Mouse (Mus musculus) limb, embryonic 11.5 days (tissue): Measurements from ENCODE around the gene Shtn1. TPM values are rescaled to one million over a fixed set of nuclear protein-coding genes. Genes with fewer than 3 reads are reported as not detected.

Experiments used
- ATAC-seq: fragments of 200-750 bp; cut with Nextera tagmentation; 2 replicates; pipeline ENCODE4 v1.8.0; 2017; ENCODE audit warnings: low read depth; ENCODE audit not compliant: insufficient number of reproducible peaks, low FRiP score, low TSS enrichment
- DNase-seq: peaks from one replicate; pipeline ENCODE4 v3.0.0-alpha.2; 2015; ENCODE audit warnings: low spot score
- H3K27ac ChIP-seq: fragments of 300-500 bp; sonication (generic); replicated peaks from 2 replicates; pipeline ENCODE4 v1.5.1; 2014; ENCODE audit warnings: low read depth, mild to moderate bottlenecking, low read length
- H3K27me3 ChIP-seq: fragments of 300-500 bp; sonication (generic); 2 replicates; pipeline ENCODE4 v1.6.1; 2014; ENCODE audit warnings: mild to moderate bottlenecking, low read length, mixed read lengths; ENCODE audit not compliant: control insufficient read depth, insufficient read depth
- H3K36me3 ChIP-seq: fragments of 300-500 bp; sonication (generic); 2 replicates; pipeline ENCODE4 v1.6.1; 2014; ENCODE audit warnings: mild to moderate bottlenecking, low read length, moderate library complexity, mixed read lengths; ENCODE audit not compliant: control insufficient read depth, insufficient read depth
- H3K4me1 ChIP-seq: fragments of 300-500 bp; sonication (generic); 2 replicates; pipeline ENCODE4 v1.6.1; 2014; ENCODE audit warnings: low read length, mixed read lengths; ENCODE audit not compliant: control insufficient read depth, insufficient read depth
- H3K4me2 ChIP-seq: fragments of 300-500 bp; sonication (generic); 2 replicates; pipeline ENCODE4 v1.6.1; 2014; ENCODE audit warnings: low read depth, mild to moderate bottlenecking, moderate library complexity; ENCODE audit not compliant: severe bottlenecking
- H3K4me3 ChIP-seq: fragments of 300-500 bp; sonication (generic); 2 replicates; pipeline ENCODE4 v1.5.1; 2014; ENCODE audit warnings: low read depth, low read length
- H3K9ac ChIP-seq: fragments of 300-500 bp; sonication (generic); 2 replicates; pipeline ENCODE4 v1.6.1; 2014; ENCODE audit warnings: mild to moderate bottlenecking, low read length
- H3K9me3 ChIP-seq: fragments of 300-500 bp; sonication (generic); 2 replicates; pipeline ENCODE4 v1.6.1; 2016; ENCODE audit warnings: low read length; ENCODE audit not compliant: control insufficient read depth
- WGBS: fragments of 180-500 bp; shearing (Covaris S2); extraction: QIAGEN DNeasy Blood & Tissue Kit; methylation state at CpG from one replicate; pipeline ENCODE4 v1.1.7; 2014; 5-methylcytosine and 5-hydroxymethylcytosine counted together
- polyA plus RNA-seq: library from polyadenylated mRNA; unstranded; fragments of >200 nt; fragmentation: Nextera tagmentation; extraction: Ambion mirVana; gene quantifications from 2 replicates; pipeline ENCODE4 v1.2.1, GENCODE M21; 2014

The Shtn1 gene
- polyA plus RNA-seq, 1 experiment from 2014 or later, result 0.71 TPM

- no peak overlapping the region for H3K9ac ChIP-seq
- H3K27me3 ChIP-seq, result no peaks in the 10 kb centered on the region
- no peaks in the 10 kb centered on the region for H3K9me3 ChIP-seq
- H3K36me3 ChIP-seq, result no peaks in the 10 kb centered on the region
- 78% methylated on average over 6 of the region's 6 CpGs for WGBS
- H3K4me3 ChIP-seq, result no peak overlapping the region
- DNase-seq (no peak), ATAC-seq (no peak)
- H3K27ac ChIP-seq, result no peak overlapping the region
- peaks cover 2% of the 10 kb centered on the region for H3K4me1 ChIP-seq
- H3K4me2 ChIP-seq, result no peak overlapping the region
Measured at GRCm38 (mm10) chr19:59048852-59049251, 27.0 kb downstream of the Shtn1 start.

DNA sequence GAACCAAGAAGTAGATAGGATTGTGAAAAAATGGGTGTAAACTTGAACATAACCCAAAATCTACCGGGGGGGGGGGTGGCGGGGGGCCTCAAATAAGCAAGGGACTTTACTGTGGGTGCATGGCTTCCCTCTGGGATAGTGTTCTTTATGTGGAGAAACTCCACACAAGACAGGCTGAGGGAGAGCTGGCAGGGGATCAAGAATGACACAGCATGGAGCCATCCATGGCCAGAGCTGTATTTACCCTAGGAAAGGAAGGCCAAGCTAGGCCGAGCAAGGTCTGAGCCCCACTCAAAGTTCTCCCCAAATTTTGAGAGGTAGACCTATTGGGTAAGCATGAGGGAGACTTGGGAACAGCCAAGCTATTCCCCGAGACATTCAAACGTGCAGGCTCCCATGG, 28.4 kb downstream of the Shtn1 start:
- Histone ChIP-seq H3K9me3 (no peaks in the 10 kb centered on the region), H3K27ac (no peak overlapping the region), H3K36me3 (no peaks in the 10 kb centered on the region), H3K9ac (no peak overlapping the region), H3K4me2 (no peak overlapping the region), H3K4me1 (peaks cover 1% of the 10 kb centered on the region), H3K27me3 (no peaks in the 10 kb centered on the region), H3K4me3 (no peak overlapping the region)
- WGBS, result 89% methylated on average over 5 of the region's 5 CpGs
- no peak for DNase-seq
- no peak for ATAC-seq

GRCm38 (mm10) chr19:59041086-59041485, 34.8 kb downstream of the Shtn1 start:
- no peak overlapping the region for H3K27ac ChIP-seq
- no peaks in the 10 kb centered on the region for H3K4me1 ChIP-seq
- WGBS, result 80% methylated on average over 3 of the region's 3 CpGs
- ATAC-seq, result no peak
- no peaks in the 10 kb centered on the region for H3K36me3 ChIP-seq
- no peaks in the 10 kb centered on the region for H3K9me3 ChIP-seq
- H3K4me3 ChIP-seq, result no peak overlapping the region
- H3K27me3 ChIP-seq, result no peaks in the 10 kb centered on the region
- no peak for DNase-seq
- H3K4me2 ChIP-seq, result no peak overlapping the region
- H3K9ac ChIP-seq, result no peak overlapping the region

DNA sequence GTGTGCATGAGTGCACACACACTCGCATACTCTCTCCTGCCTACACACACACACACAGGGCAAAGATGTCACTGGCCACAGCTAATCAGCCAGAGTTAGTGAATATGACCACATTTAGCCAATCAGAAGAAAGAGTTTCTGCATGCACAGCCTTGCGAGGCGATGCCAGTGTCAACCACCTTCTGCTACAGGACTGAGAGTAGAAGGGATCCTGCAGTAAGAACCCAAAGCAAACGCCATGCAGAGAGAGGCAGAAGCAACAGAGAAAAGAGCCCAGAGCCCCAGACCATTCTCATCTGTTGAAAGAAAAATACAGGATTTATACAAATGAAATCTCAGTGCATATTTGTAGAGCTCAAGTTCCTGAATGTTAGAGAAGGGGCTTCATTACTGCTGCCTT, 37.1 kb downstream of the Shtn1 start:
- Histone ChIP-seq H3K4me3 (no peak overlapping the region), H3K4me1 (no peaks in the 10 kb centered on the region), H3K27me3 (no peaks in the 10 kb centered on the region), H3K4me2 (no peak overlapping the region), H3K27ac (no peak overlapping the region), H3K9me3 (0 out of 2 replicates have a peak, but pooled peaks cover 3% of the 10 kb centered on the region), H3K9ac (no peak overlapping the region), H3K36me3 (no peaks in the 10 kb centered on the region)
- DNase-seq (no peak), ATAC-seq (no peak)
- 84% methylated on average over 4 of the region's 4 CpGs for WGBS

- ATAC-seq, result no peak
- Histone ChIP-seq H3K9me3 (0 out of 2 replicates have a peak, but pooled peaks cover 3% of the 10 kb centered on the region), H3K4me2 (no peak overlapping the region), H3K4me1 (no peaks in the 10 kb centered on the region), H3K4me3 (no peak overlapping the region), H3K9ac (no peak overlapping the region), H3K27me3 (no peaks in the 10 kb centered on the region), H3K36me3 (no peaks in the 10 kb centered on the region), H3K27ac (no peak overlapping the region)
- no peak for DNase-seq
- WGBS, result 81% methylated on average over 3 of the region's 3 CpGs
Measured at GRCm38 (mm10) chr19:59036811-59037210, 39.1 kb downstream of the Shtn1 start.

GRCm38 (mm10) chr19:59033241-59033640, 42.7 kb downstream of the Shtn1 start:
- no peak overlapping the region for H3K4me3 ChIP-seq
- 0 out of 2 replicates have a peak, but pooled peaks cover 3% of the 10 kb centered on the region for H3K9me3 ChIP-seq
- no peak for DNase-seq
- ATAC-seq, result no peak
- no peak overlapping the region for H3K4me2 ChIP-seq
- WGBS, result 68% methylated on average over 4 of the region's 4 CpGs
- H3K4me1 ChIP-seq, result no peaks in the 10 kb centered on the region
- no peaks in the 10 kb centered on the region for H3K36me3 ChIP-seq
- H3K27me3 ChIP-seq, result no peaks in the 10 kb centered on the region
- H3K27ac ChIP-seq, result no peak overlapping the region
- no peak overlapping the region for H3K9ac ChIP-seq

DNA sequence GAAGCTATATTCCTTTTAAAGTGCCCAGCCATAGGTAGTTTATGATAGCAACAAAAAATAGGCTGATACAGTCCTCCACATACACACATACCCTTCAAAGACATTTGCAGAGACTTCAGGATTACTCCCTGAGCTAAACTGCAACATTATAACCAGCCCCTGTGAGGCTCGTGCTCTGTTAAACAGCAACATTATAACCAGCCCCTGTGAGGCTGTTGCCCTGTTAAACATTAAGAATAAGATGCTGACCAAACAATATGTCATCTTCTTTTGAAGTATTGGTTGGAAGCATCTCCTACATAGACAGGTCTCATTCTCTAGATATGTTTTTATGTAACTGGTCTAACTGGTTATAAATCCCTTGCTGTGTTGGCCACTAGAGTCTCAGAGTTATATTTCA, 45.7 kb downstream of the Shtn1 start:
- no peaks in the 10 kb centered on the region for H3K27me3 ChIP-seq
- 0 out of 2 replicates have a peak, but pooled peaks cover 3% of the 10 kb centered on the region for H3K9me3 ChIP-seq
- H3K4me1 ChIP-seq, result no peaks in the 10 kb centered on the region
- H3K36me3 ChIP-seq, result no peaks in the 10 kb centered on the region
- H3K4me3 ChIP-seq, result no peak overlapping the region
- ATAC-seq, result no peak
- no peak overlapping the region for H3K27ac ChIP-seq
- H3K4me2 ChIP-seq, result no peak overlapping the region
- WGBS, result 81% methylated on average over 1 of the region's 1 CpGs
- no peak for DNase-seq
- H3K9ac ChIP-seq, result no peak overlapping the region

- DNase-seq (no peak), ATAC-seq (no peak)
- H3K27ac ChIP-seq, result no peak overlapping the region
- no peaks in the 10 kb centered on the region for H3K36me3 ChIP-seq
- WGBS, result 68% methylated on average over 9 of the region's 9 CpGs
- H3K27me3 ChIP-seq, result no peaks in the 10 kb centered on the region
- H3K9ac ChIP-seq, result no peak overlapping the region
- H3K9me3 ChIP-seq, result no peaks in the 10 kb centered on the region
- H3K4me1 ChIP-seq, result no peaks in the 10 kb centered on the region
- H3K4me3 ChIP-seq, result no peak overlapping the region
- no peak overlapping the region for H3K4me2 ChIP-seq
Measured at GRCm38 (mm10) chr19:59029011-59029410, 46.9 kb downstream of the Shtn1 start.

GRCm38 (mm10) chr19:59028130-59028529, 47.8 kb downstream of the Shtn1 start:
- no peaks in the 10 kb centered on the region for H3K36me3 ChIP-seq
- no peak overlapping the region for H3K27ac ChIP-seq
- H3K27me3 ChIP-seq, result no peaks in the 10 kb centered on the region
- ATAC-seq (no peak), DNase-seq (no peak)
- no peak overlapping the region for H3K4me3 ChIP-seq
- H3K4me2 ChIP-seq, result no peak overlapping the region
- 94% methylated on average over 3 of the region's 3 CpGs for WGBS
- H3K9ac ChIP-seq, result no peak overlapping the region
- H3K4me1 ChIP-seq, result no peaks in the 10 kb centered on the region
- no peaks in the 10 kb centered on the region for H3K9me3 ChIP-seq
